Mouse (Mus musculus) layer of hippocampus, postnatal 36 days (tissue): Measurements from ENCODE around the gene Klrc3. TPM values are rescaled to one million over a fixed set of nuclear protein-coding genes. Genes with fewer than 3 reads are reported as not detected.
"Not testable (repeated sequence)": the region's sequence is repeated elsewhere in the genome, so short reads cannot be mapped to it uniquely, and the experiment has no call there.

Experiments
- DNase-seq, 2 experiments: peaks; one replicate each; pipeline ENCODE4 v3.0.0; 2022
- microRNA-seq, 2 experiments: library from miRNA; unstranded; fragments of <30 nt; microRNA quantifications; one replicate each; pipeline ENCODE4 v1.2.0; 2021
- total RNA-seq, 2 experiments: library from RNA; stranded (reverse); gene quantifications; 2 replicates each; pipeline ENCODE4 v1.2.3; 2021

Gene Klrc3
- not detected for total RNA-seq

DNA sequence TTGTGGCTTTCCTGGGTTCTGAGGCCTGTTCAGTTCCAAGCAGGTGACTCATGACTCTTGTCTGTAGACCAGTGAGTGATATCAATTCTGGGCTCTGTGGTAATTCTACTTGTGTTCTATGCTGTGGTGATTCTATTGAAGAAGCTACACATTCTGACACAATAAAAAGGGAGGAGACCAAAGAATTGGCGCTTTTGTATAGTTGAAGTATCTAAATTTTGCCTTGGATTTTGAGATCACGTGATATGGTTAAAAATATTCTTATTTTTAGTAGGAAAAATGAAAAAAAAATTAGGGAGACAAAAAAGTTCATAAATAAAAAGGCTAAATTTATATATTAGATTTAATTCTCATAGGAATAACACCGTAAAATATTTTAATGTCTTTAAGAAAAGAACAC is at the start of gene Klrc3:
TSS of gene Klrc3 (minus strand) at position 101 of the 400 bp plus-strand sequence.
- not testable (repeated sequence) for DNase-seq

DNA sequence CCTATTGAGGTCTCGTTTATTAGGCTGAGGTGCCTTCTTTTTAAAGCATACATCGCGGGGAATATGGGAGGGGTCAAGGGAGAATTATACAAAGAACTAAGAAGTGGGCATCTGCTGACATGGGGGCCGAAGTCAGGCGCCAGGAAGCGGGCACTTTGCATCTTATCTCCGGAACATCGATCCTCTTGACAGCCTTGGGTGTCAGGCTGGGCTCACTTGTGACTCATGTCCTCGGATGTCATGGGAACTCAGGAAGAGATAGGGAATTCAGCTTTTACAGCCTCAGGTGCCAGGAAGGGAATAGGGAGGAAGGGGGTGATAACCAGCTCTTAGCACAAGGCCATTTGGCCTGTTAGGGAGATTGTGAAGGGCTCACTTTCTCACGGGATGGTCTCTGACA is 48.3 kb upstream of the Klrc3 start:
- not testable (repeated sequence) for DNase-seq

DNA sequence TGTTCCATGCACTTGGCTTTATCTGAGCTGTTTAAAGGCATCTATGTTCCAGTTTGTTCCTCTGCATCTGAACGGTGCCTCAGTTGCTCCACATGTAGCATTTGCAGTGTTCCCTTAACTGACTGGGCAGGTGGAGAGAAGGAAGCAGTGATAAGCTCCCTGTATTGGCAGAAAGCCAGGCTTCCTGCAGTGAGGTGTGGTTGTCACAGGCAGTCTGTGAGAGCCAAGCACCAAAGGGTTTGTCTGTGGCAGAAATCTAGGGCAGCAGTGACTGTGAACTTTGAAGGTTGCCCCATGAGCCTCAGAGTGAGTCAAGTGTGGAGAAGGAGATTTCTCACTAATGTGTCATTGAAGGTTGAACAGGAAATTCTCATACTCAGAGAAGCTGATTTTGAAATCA is 37.2 kb upstream of the Klrc3 start:
- no peak for DNase-seq

DNA sequence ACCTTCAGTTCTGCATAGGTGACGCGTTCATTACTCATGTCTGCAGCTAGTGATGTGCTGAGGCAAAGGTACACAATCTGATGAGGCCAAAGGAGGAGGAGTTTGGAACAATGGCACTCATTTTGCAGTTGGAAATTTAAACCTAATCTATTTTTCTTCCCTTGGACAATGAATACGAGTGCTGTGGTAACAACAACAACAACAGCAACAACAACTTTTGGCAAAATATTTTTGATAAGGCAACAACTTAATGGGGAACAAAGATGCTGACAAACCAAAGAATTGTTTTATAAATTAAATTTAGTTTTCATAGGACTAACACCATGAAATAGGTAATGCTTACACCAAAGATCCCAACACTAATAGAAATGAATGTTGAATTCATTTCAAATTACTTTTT is 35.7 kb upstream of the Klrc3 start, which contains the start of gene Klrc1:
TSS of gene Klrc1 (minus strand) at position 101 of the 400 bp plus-strand sequence.
- DNase-seq = no peak

GRCm38 (mm10) chr6:129661301-129661700 is 18.2 kb upstream of the Klrc3 start:
- DNase-seq = not testable (repeated sequence)

GRCm38 (mm10) chr6:129660589-129660988 is 17.5 kb upstream of the Klrc3 start, which contains the start of gene Klrc2:
Gene Klrc2, minus strand, starts transcription at chr6:129660689.
- DNase-seq = not testable (repeated sequence)

GRCm38 (mm10) chr6:129644054-129644453 is 917 bp upstream of the Klrc3 start:
- not testable (repeated sequence) for DNase-seq

GRCm38 (mm10) chr6:129631046-129631445 is 12.1 kb downstream of the Klrc3 start:
- DNase-seq = not testable (repeated sequence)

DNA sequence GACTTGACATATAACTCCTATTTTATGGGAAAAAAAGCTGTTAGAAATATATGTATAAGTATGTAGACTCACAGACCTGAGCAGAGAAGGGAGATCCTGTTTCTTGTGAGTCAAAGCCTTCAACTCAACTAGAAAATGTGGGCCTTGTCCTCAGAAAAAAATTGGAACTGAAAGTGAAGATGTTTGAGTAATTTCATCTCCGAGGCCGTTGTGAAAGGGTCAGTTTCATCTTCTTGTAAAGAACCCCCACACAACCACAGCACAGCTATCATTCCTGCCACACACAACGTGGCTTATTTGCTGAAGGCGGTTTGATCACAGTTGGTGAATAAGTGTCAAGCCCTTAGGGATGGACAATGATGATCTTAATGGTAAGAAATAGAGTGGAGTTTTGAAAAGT is 19.4 kb downstream of the Klrc3 start, which contains the start of gene Klrk1:
TSS of gene Klrk1 (minus strand) at position 130 of the 400 bp plus-strand sequence.
- no peak for DNase-seq

DNA sequence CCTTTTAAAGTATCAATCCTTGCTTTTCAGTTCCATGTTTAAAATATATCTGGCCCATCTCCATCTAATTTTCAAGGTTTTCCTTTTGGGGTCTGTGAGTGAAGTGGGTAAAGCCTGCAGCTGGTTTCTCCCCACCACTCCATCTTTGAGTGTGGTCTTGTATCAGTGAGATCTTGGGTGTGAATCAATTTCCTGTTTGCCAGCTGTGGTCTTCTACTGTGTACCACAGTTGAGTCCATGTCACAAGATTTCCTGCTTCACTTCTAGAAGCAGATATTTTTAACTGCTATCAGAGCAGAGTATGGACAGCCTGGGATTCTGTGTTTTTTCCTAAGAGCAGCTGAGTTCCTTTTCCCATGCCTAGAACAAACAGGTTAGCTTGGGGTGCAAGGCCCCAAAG is 34.8 kb downstream of the Klrc3 start:
- no peak for DNase-seq

DNA sequence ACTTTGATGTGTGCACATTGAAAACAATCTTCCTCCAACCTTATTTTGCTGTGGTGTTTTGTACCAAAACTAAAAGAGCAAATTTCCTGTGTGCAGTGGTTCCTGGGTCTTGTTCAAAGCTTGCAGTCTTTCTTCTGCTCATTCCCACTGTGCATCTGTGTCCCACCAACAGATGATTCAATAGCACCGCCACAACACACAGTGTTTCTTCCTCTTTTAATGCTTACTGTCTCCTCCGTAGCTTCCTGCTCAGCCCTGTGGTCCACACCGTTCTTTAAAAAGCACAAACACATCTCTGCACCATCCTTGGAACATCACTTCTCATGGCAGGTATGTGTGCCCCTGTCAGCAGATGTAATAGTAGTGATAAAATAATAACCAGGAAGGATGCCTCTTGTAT is 51.6 kb downstream of the Klrc3 start, which contains the start of gene Klrd1:
TSS of gene Klrd1 (plus strand) at position 275 of the 400 bp plus-strand sequence.
- no peak for DNase-seq

Small RNA genes lying within 50 kb of the gene (microRNA-seq; reads per million reads assigned to microRNA genes)
- gene Mir680-1 = 0 reads per million in 2 experiments

Other genes with a start within 250 kb of the Klrc3 start
- gene Clec1b, start 246.0 kb downstream of the Klrc3 start, total RNA-seq = not detected
- gene Clec9a, start 234.5 kb downstream of the Klrc3 start, total RNA-seq = not detected
- 1 to 10 TPM; 3.6 to 4.1 TPM for gene Clec1a, start 191.3 kb downstream of the Klrc3 start, total RNA-seq
- not detected for gene Olr1, start 136.2 kb downstream of the Klrc3 start, total RNA-seq
- gene Tmem52b, start 130.8 kb downstream of the Klrc3 start, total RNA-seq = not detected
- 100 to 1,000 TPM; 613 to 662 TPM for gene Gabarapl1, start 110.2 kb downstream of the Klrc3 start, total RNA-seq
- not detected for gene Klre1, start 65.4 kb downstream of the Klrc3 start, total RNA-seq
- gene Klrd1, start 51.6 kb downstream of the Klrc3 start, total RNA-seq = not detected
- not detected for gene Klrk1, start 19.5 kb downstream of the Klrc3 start, total RNA-seq
- gene Klrc2, start 17.4 kb upstream of the Klrc3 start, total RNA-seq = not detected
- not detected for gene Klrc1, start 35.6 kb upstream of the Klrc3 start, total RNA-seq
- gene Klri1, start 73.8 kb upstream of the Klrc3 start, total RNA-seq = not detected
- not detected for gene Klri2, start 97.1 kb upstream of the Klrc3 start, total RNA-seq
- not detected for gene Gm156, start 140.9 kb upstream of the Klrc3 start, total RNA-seq
- gene Gm17631, start 219.3 kb upstream of the Klrc3 start, total RNA-seq = not detected
- not detected for gene Klra17, start 233.3 kb upstream of the Klrc3 start, total RNA-seq